Mouse (Mus musculus) brain, embryonic 14.5 days (tissue): ENCODE results near the gene Ptpn21.

Experiments used
- CTCF ChIP-seq: fragments of 200-500 bp; IDR thresholded peaks from 2 replicates; pipeline ENCODE4 v1.5.1; 2012; ENCODE audit warnings: inconsistent platforms, mild to moderate bottlenecking, moderate library complexity, borderline replicate concordance; ENCODE audit not compliant: insufficient read depth, insufficient read length; ENCODE audit errors: extremely low read depth
- POLR2A ChIP-seq: fragments of 200-500 bp; IDR thresholded peaks from 2 replicates; pipeline ENCODE4 v1.6.1; 2012; ENCODE audit warnings: mild to moderate bottlenecking, inconsistent platforms, borderline replicate concordance; ENCODE audit not compliant: poor library complexity, insufficient read depth, insufficient read length, severe bottlenecking; ENCODE audit errors: extremely low read depth

DNA sequence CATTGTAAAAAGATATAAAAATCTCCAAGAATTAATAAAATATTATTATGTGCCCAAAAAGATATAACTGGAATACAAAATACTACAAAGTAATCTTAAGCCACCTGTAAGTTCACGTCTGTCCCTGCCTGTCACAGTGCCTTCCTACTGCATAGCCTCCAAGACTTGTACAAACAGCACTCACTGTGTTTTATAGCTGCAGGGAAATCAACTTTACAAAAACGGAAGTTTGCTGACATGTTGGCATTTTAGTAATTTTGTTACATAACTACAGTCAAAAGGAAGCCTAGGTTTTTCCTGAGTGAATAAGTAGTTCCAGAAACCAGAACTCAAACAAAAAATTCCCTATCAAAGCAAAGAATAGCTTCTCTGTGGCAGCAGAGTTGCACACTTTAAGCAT, 33.7 kb downstream of the Ptpn21 start:
- TF ChIP-seq CTCF, result no peak
- no peak for TF ChIP-seq POLR2A
